Comparison of ENCODE assay signal across 8 mouse cellular contexts in genomic region chr1:57775496-57775790, GRCm38 (mm10). TPM values are rescaled to one million over a fixed set of nuclear protein-coding genes. Genes with fewer than 3 reads are reported as not detected.
DNase-seq lines count a peak whose midpoint lies in the region; ATAC-seq lines count a peak whose summit lies in the region.

No protein-coding gene starts in this region.

- H3K9ac ChIP-seq in forebrain, embryonic 15.5 days (replicated peaks), result peak overlapping the region; percentile 84
- peak overlapping the region; percentile 97 for H3K9ac ChIP-seq in limb, embryonic 13.5 days
- H3K9ac ChIP-seq in neural tube, embryonic 14.5 days (replicated peaks; ENCODE audit: low read depth, low read length), result peak overlapping the region; percentile 95

- H3K36me3 ChIP-seq in forebrain, embryonic 15.5 days, result no peaks in the 10 kb centered on the region
- H3K36me3 ChIP-seq in limb, embryonic 13.5 days, result no peaks in the 10 kb centered on the region
- H3K36me3 ChIP-seq in neural tube, embryonic 14.5 days (ENCODE audit: control insufficient read depth, insufficient read depth, low read length), result no peaks in the 10 kb centered on the region

- peak; percentile 8 to 17 for DNase-seq in kidney, adult 8-10 months
- no peak for DNase-seq in kidney, adult 11 months
- DNase-seq in ZHBTc4 (ENCODE audit: low read depth, low spot score), result peak; percentile 70
- no peak for DNase-seq in c-Kit-positive CD71-positive TER-119-positive erythroid progenitor cells, embryonic 14.5 days (ENCODE audit: low spot score)
- no peak for DNase-seq in right cerebral cortex, postnatal 4 days

- ATAC-seq in forebrain, embryonic 15.5 days (replicated peaks), result no peak; the same call in 1 of the 2 replicates
- no peak for ATAC-seq in limb, embryonic 13.5 days (ENCODE audit: low FRiP score, low read depth)
- peak; percentile 5; the same call in 1 of the 2 replicates for ATAC-seq in neural tube, embryonic 14.5 days (ENCODE audit: low read depth)

- H3K27ac ChIP-seq in forebrain, embryonic 15.5 days (replicated peaks), result peak overlapping the region; percentile 89
- H3K27ac ChIP-seq in limb, embryonic 13.5 days, result peak overlapping the region; percentile 98
- peak overlapping the region; percentile 92 for H3K27ac ChIP-seq in neural tube, embryonic 14.5 days (ENCODE audit: low read depth, low read length)

- H3K4me3 ChIP-seq in forebrain, embryonic 15.5 days, result peak overlapping the region; percentile 80
- H3K4me3 ChIP-seq in limb, embryonic 13.5 days, result peak overlapping the region; percentile 61
- peak overlapping the region; percentile 86 for H3K4me3 ChIP-seq in neural tube, embryonic 14.5 days (ENCODE audit: low read depth, low read length)

- under 1% methylated on average over 14 of the region's 14 CpGs for WGBS in forebrain, embryonic 15.5 days
- 0% methylated on average over 14 of the region's 14 CpGs for WGBS in limb, embryonic 13.5 days
- 0% methylated on average over 14 of the region's 14 CpGs for WGBS in neural tube, embryonic 14.5 days

- H3K27me3 ChIP-seq in forebrain, embryonic 15.5 days, result no peaks in the 10 kb centered on the region
- no peaks in the 10 kb centered on the region for H3K27me3 ChIP-seq in limb, embryonic 13.5 days
- no peaks in the 10 kb centered on the region for H3K27me3 ChIP-seq in neural tube, embryonic 14.5 days (ENCODE audit: control insufficient read depth, insufficient read depth, low read length)

- no peaks in the 10 kb centered on the region for H3K9me3 ChIP-seq in forebrain, embryonic 15.5 days
- H3K9me3 ChIP-seq in limb, embryonic 13.5 days, result no peaks in the 10 kb centered on the region
- no peaks in the 10 kb centered on the region for H3K9me3 ChIP-seq in neural tube, embryonic 14.5 days (ENCODE audit: control insufficient read depth, low read length)

- H3K4me1 ChIP-seq in forebrain, embryonic 15.5 days, result peaks cover 19% of the 10 kb centered on the region
- peaks cover 36% of the 10 kb centered on the region for H3K4me1 ChIP-seq in limb, embryonic 13.5 days
- no peaks in the 10 kb centered on the region for H3K4me1 ChIP-seq in neural tube, embryonic 14.5 days (ENCODE audit: control insufficient read depth, insufficient read depth, low read length)

- H3K4me2 ChIP-seq in forebrain, embryonic 15.5 days (replicated peaks), result peak overlapping the region; percentile 86
- peak overlapping the region; percentile 75 for H3K4me2 ChIP-seq in limb, embryonic 13.5 days (replicated peaks)
- peak overlapping the region; percentile 67 for H3K4me2 ChIP-seq in neural tube, embryonic 14.5 days (ENCODE audit: low read depth, low read length)

RNA-seq across cellular contexts. Expression of gene Spats2l, which starts 1.5 kb away (rescaled TPM):
- 50.6 and 53.1 TPM in 2 replicates for polyA plus RNA-seq in forebrain, embryonic 15.5 days (2015; fragmentation: Nextera tagmentation; extraction: Ambion mirVana)
- 189 and 191 TPM in 2 replicates for polyA plus RNA-seq in limb, embryonic 13.5 days (2015; fragmentation: Nextera tagmentation; extraction: Ambion mirVana)
- polyA plus RNA-seq in neural tube, embryonic 14.5 days (2014; fragmentation: Nextera tagmentation; extraction: Ambion mirVana), result 67.4 and 70.1 TPM in 2 replicates

Comparison
In these comparisons a context has a peak if more than half of its experiments do, and no peak if none do; other contexts are left out.
1. DNase-seq: peak in kidney, adult 8-10 months (2 of 2) and ZHBTc4 (single experiment); none in kidney, adult 11 months (single experiment), c-Kit-positive CD71-positive TER-119-positive erythroid progenitor cells, embryonic 14.5 days (single experiment) and right cerebral cortex, postnatal 4 days (single experiment).
2. Peak in every context shown above with its lines, with median percentiles within 50 percentile points of each other: H3K27ac ChIP-seq, H3K4me2 ChIP-seq, H3K4me3 ChIP-seq and H3K9ac ChIP-seq.